Mouse (Mus musculus): ENCODE measurements at regions not wholly inside any gene's neighbourhood (a gene's known extent, or its start where the extent isn't known, plus 50 kb on each side); places are given as distances from the start of the nearest gene placed in this dataset.
A peak's percentile ranks its signal among the peaks of the same experiment; 100 is the strongest.

- no peak for DNase-seq
Observed at GRCm38 (mm10) chr3:61064720-61065119, 62.1 kb downstream of the P2ry1 start.

GRCm38 (mm10) chr3:61067067-61067466 lies 64.5 kb downstream of the P2ry1 start:
- DNase-seq: no peak

GRCm38 (mm10) chr3:61068229-61068628 lies 65.6 kb downstream of the P2ry1 start:
- DNase-seq: no peak

GRCm38 (mm10) chr3:61071041-61071440 lies 68.4 kb downstream of the P2ry1 start:
- DNase-seq: no peak

GRCm38 (mm10) chr3:61072330-61072729 lies 69.7 kb downstream of the P2ry1 start:
- DNase-seq: no peak

- no peak for DNase-seq
Observed at GRCm38 (mm10) chr3:61073103-61073502, 70.5 kb downstream of the P2ry1 start.

- no peak for DNase-seq
Observed at GRCm38 (mm10) chr3:61073806-61074205, 71.2 kb downstream of the P2ry1 start.

GRCm38 (mm10) chr3:61075839-61076238 lies 73.2 kb downstream of the P2ry1 start:
- no peak for DNase-seq

- DNase-seq: no peak
Observed at GRCm38 (mm10) chr3:61089931-61090330, 87.3 kb downstream of the P2ry1 start.

GRCm38 (mm10) chr3:61092031-61092430 lies 89.4 kb downstream of the P2ry1 start:
- DNase-seq: no peak

GRCm38 (mm10) chr3:61116364-61116763 lies 113.8 kb downstream of the P2ry1 start:
- no peak for DNase-seq

- no peak for DNase-seq
Observed at GRCm38 (mm10) chr3:61133096-61133495, 130.5 kb downstream of the P2ry1 start.

- DNase-seq: no peak
Observed at GRCm38 (mm10) chr3:61154087-61154486, 151.5 kb downstream of the P2ry1 start.

GRCm38 (mm10) chr3:61159811-61160210 lies 157.2 kb downstream of the P2ry1 start:
- no peak for DNase-seq

- no peak for DNase-seq
Observed at GRCm38 (mm10) chr3:61161384-61161783, 158.8 kb downstream of the P2ry1 start.

- DNase-seq: no peak
Observed at GRCm38 (mm10) chr3:61185789-61186188, 175.6 kb upstream of the Rap2b start.

- DNase-seq: no peak
Observed at GRCm38 (mm10) chr3:61188662-61189061, 172.8 kb upstream of the Rap2b start.

GRCm38 (mm10) chr3:61216562-61216961 lies 144.9 kb upstream of the Rap2b start:
- DNase-seq: no peak

- DNase-seq: no peak
Observed at GRCm38 (mm10) chr3:61224505-61224904, 136.9 kb upstream of the Rap2b start.

- DNase-seq: no peak
Observed at GRCm38 (mm10) chr3:61225054-61225453, 136.4 kb upstream of the Rap2b start.

GRCm38 (mm10) chr3:61241380-61241779 lies 120.1 kb upstream of the Rap2b start:
- no peak for DNase-seq

- DNase-seq: peak; percentile 17
Observed at GRCm38 (mm10) chr3:61243876-61244527, 117.4 kb upstream of the Rap2b start.

GRCm38 (mm10) chr3:61246429-61246828 lies 115.0 kb upstream of the Rap2b start:
- no peak for DNase-seq

GRCm38 (mm10) chr3:61247344-61247743 lies 114.1 kb upstream of the Rap2b start:
- DNase-seq: no peak

GRCm38 (mm10) chr3:61255232-61255631 lies 106.2 kb upstream of the Rap2b start:
- DNase-seq: no peak

Data from right cerebral cortex, postnatal 25 days (tissue).